ENCODE assay signal across 8 mouse cellular contexts in genomic region chr17:6782033-6782526, GRCm38 (mm10). TPM values are rescaled to one million over a fixed set of nuclear protein-coding genes. Genes with fewer than 3 reads are reported as not detected.
A peak's percentile ranks its signal among the peaks of the same experiment; 100 is the strongest.
DNase-seq lines count a peak whose midpoint lies in the region; ATAC-seq and TF ChIP-seq lines count a peak whose summit lies in the region.

No protein-coding gene starts in this region.

- peak overlapping the region; percentile 94 for H3ac ChIP-seq in C2C12 (ENCODE audit: control insufficient read depth, insufficient read length, low read depth)

- H3K4me3 ChIP-seq in C2C12 (ENCODE audit: insufficient read depth, poor library complexity, severe bottlenecking) = peak overlapping the region; percentile 94
- H3K4me3 ChIP-seq in forebrain, embryonic 13.5 days = peak overlapping the region; percentile 71
- H3K4me3 ChIP-seq in intestine, embryonic 15.5 days (replicated peaks) = peak overlapping the region; percentile 86
- H3K4me3 ChIP-seq in neural tube, embryonic 15.5 days (replicated peaks) = peak overlapping the region; percentile 68

- H3K27ac ChIP-seq in forebrain, embryonic 13.5 days = peak overlapping the region; percentile 68
- peak overlapping the region; percentile 96 for H3K27ac ChIP-seq in intestine, embryonic 15.5 days
- H3K27ac ChIP-seq in neural tube, embryonic 15.5 days (replicated peaks) = peak overlapping the region; percentile 72

- H3K79me2 ChIP-seq in C2C12 (ENCODE audit: control insufficient read depth, insufficient read depth) = peaks cover 56% of the 10 kb centered on the region

- no peak for ATAC-seq in forebrain, embryonic 13.5 days
- peak; percentile 5; the same call in 1 of the 2 replicates for ATAC-seq in intestine, embryonic 15.5 days
- no peak for ATAC-seq in neural tube, embryonic 15.5 days (ENCODE audit: low FRiP score)

- H3K27me3 ChIP-seq in C2C12 (ENCODE audit: control insufficient read depth, insufficient read depth, insufficient read length) = no peaks in the 10 kb centered on the region
- 0 out of 2 replicates have a peak, but pooled peaks cover 2% of the 10 kb centered on the region for H3K27me3 ChIP-seq in forebrain, embryonic 13.5 days
- H3K27me3 ChIP-seq in intestine, embryonic 15.5 days (replicated peaks) = no peaks in the 10 kb centered on the region
- peaks cover 23% of the 10 kb centered on the region for H3K27me3 ChIP-seq in neural tube, embryonic 15.5 days (replicated peaks)

- peak overlapping the region; percentile 77 for H3K4me2 ChIP-seq in forebrain, embryonic 13.5 days
- H3K4me2 ChIP-seq in intestine, embryonic 15.5 days (replicated peaks) = peak overlapping the region; percentile 79
- peak overlapping the region; percentile 97 for H3K4me2 ChIP-seq in neural tube, embryonic 15.5 days

- no peaks in the 10 kb centered on the region for H3K9me3 ChIP-seq in forebrain, embryonic 13.5 days (replicated peaks)
- H3K9me3 ChIP-seq in intestine, embryonic 15.5 days = no peaks in the 10 kb centered on the region
- no peaks in the 10 kb centered on the region for H3K9me3 ChIP-seq in neural tube, embryonic 15.5 days (replicated peaks)

- TF ChIP-seq CTCF in C2C12 (IDR thresholded peaks at IDR 0.05; ENCODE audit: control insufficient read depth, insufficient read depth, insufficient read length) = no peak

- peak overlapping the region; percentile 85 for H3K9ac ChIP-seq in forebrain, embryonic 13.5 days
- peak overlapping the region; percentile 81 for H3K9ac ChIP-seq in intestine, embryonic 15.5 days
- H3K9ac ChIP-seq in neural tube, embryonic 15.5 days (replicated peaks) = peak overlapping the region; percentile 65

- WGBS in forebrain, embryonic 13.5 days = 2% methylated on average over 21 of the region's 21 CpGs
- WGBS in intestine, embryonic 15.5 days = 1% methylated on average over 21 of the region's 21 CpGs
- under 1% methylated on average over 21 of the region's 21 CpGs for WGBS in neural tube, embryonic 15.5 days

- H3K36me3 ChIP-seq in C2C12 (ENCODE audit: control insufficient read depth, insufficient read depth) = peaks cover 4% of the 10 kb centered on the region
- no peaks in the 10 kb centered on the region for H3K36me3 ChIP-seq in forebrain, embryonic 13.5 days (ENCODE audit: poor library complexity, severe bottlenecking)
- no peaks in the 10 kb centered on the region for H3K36me3 ChIP-seq in intestine, embryonic 15.5 days
- no peaks in the 10 kb centered on the region for H3K36me3 ChIP-seq in neural tube, embryonic 15.5 days

- H3K4me1 ChIP-seq in forebrain, embryonic 13.5 days = peaks cover 43% of the 10 kb centered on the region
- peaks cover 20% of the 10 kb centered on the region for H3K4me1 ChIP-seq in intestine, embryonic 15.5 days (replicated peaks)
- peaks cover 37% of the 10 kb centered on the region for H3K4me1 ChIP-seq in neural tube, embryonic 15.5 days

- H3K79me3 ChIP-seq in C2C12 (ENCODE audit: low read depth) = peaks cover 51% of the 10 kb centered on the region

- peak; percentile 75 for DNase-seq in R1 (ENCODE audit: low read depth, low spot score)
- peak; percentile 63 to 65 for DNase-seq in lung, adult 18-20 months
- no peak for DNase-seq in layer of hippocampus, adult 18-20 months (ENCODE audit: low spot score in 2 of 2)
- DNase-seq in right cerebral cortex, postnatal 14 days = no peak

TF ChIP-seq in C2C12, 6 proteins besides CTCF, POLR2A, EP300 and RAD21:
- TF ChIP-seq FOSL1 (IDR thresholded peaks at IDR 0.05; ENCODE audit: insufficient read depth, low read length, poor library complexity, severe bottlenecking) (no peak), MYOD1 (IDR thresholded peaks at IDR 0.05; ENCODE audit: control insufficient read depth, insufficient read length, low read depth) (peak; percentile 20), CEBPB (IDR thresholded peaks at IDR 0.05; ENCODE audit: low read depth) (no peak), MAX (IDR thresholded peaks at IDR 0.05) (no peak), MYOG (IDR thresholded peaks at IDR 0.05; ENCODE audit: control insufficient read depth, extremely low read depth, insufficient read length) (no peak)
TF ChIP-seq in C2C12: peak in this region for 1.

RNA-seq across cellular contexts. Expression of gene Ezr, which starts 0.5 kb away (rescaled TPM):
- 78.7 TPM for polyA plus RNA-seq in C2C12 (2012; fragmentation: generic; extraction: Trizol)
- polyA plus RNA-seq in forebrain, embryonic 13.5 days (2015; fragmentation: Nextera tagmentation; extraction: Ambion mirVana) = 113 and 117 TPM in 2 replicates
- 232 and 235 TPM in 2 replicates for polyA plus RNA-seq in intestine, embryonic 15.5 days (2015; fragmentation: Nextera tagmentation; extraction: Ambion mirVana)
- polyA plus RNA-seq in neural tube, embryonic 15.5 days (2015; fragmentation: Nextera tagmentation; extraction: Ambion mirVana) = 48.0 and 90.3 TPM in 2 replicates
- total RNA-seq in layer of hippocampus, adult 18-20 months (2021) = 10 to 100 TPM; 49.2 to 53.6 TPM

Comparison
In these comparisons a context has a peak if more than half of its experiments do, and no peak if none do; other contexts are left out.
1. DNase-seq: peak in R1 (single experiment) and lung, adult 18-20 months (2 of 2); none in layer of hippocampus, adult 18-20 months (0 of 2) and right cerebral cortex, postnatal 14 days (single experiment).
2. Peak in every context shown above with its lines, with median percentiles within 50 percentile points of each other: H3K4me3 ChIP-seq, H3K27ac ChIP-seq, H3K4me2 ChIP-seq and H3K9ac ChIP-seq.